Mouse (Mus musculus) layer of hippocampus, adult 8-10 months (tissue): ENCODE results near the gene Map3k9. TPM values are rescaled to one million over a fixed set of nuclear protein-coding genes. Genes with fewer than 3 reads are reported as not detected.

ENCODE experiments used
- DNase-seq, 2 experiments: peaks; one replicate each; pipeline ENCODE4 v3.0.0; 2022; ENCODE audit warnings: low spot score in 2 of 2
- total RNA-seq, 4 experiments: library from RNA; stranded (reverse); gene quantifications; 2 replicates each; pipeline ENCODE4 v1.2.4; 2022

Map3k9 gene
- total RNA-seq, 4 experiments from 2014 or later, result 32.2 to 36.5 (median 34.6) TPM

- DNase-seq, result no peak
These were observed 61.8 kb downstream of the Map3k9 start for GRCm38 (mm10) chr12:81719161-81719560.

- DNase-seq, result no peak
These were observed 68.4 kb downstream of the Map3k9 start for GRCm38 (mm10) chr12:81712618-81713017.

DNA sequence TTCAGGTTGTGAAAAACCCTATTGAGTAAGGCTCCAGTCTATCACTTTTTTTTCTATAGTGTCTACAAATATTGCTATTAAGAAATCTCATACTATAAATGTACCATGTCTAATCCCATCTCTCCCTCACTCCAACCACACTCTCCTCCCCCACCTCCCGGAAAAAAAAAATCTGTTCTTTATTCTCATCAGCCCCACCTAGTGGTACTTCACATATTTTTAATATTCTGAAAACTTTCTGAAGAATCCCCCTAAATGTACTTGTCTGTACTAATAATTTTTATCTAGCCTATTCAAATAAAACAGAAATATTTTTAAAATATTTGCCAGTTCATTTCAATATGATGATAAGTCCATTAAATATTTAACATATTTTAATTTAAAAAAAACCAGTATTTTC lies 78.1 kb downstream of the Map3k9 start:
- DNase-seq, result no peak

- DNase-seq, result no peak
These were observed 83.0 kb downstream of the Map3k9 start for GRCm38 (mm10) chr12:81698011-81698410.

GRCm38 (mm10) chr12:81691177-81691730 lies 89.7 kb downstream of the Map3k9 start:
- DNase-seq, result no peak

DNA sequence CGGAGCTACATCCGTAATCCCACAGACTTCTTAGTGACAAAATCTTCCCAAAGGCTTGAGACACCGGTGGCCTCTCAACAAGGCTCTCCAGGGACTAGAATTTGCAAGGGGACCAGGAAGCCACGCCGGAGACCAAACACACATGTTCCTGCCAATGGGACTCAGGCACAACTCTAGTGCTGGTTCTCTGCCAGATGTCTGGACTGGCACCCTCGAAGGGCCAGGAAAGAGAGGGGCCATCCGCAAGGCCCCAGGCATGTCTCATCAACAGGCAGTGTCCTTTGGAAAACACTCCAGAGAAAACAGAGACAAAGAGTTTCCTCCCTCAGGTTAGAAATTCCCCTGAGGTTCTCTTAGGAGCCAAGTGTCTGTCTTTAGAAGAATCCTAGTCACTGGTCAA lies 90.2 kb downstream of the Map3k9 start:
- no peak for DNase-seq

- DNase-seq, result no peak
These were observed 90.9 kb downstream of the Map3k9 start for GRCm38 (mm10) chr12:81690111-81690510.

DNA sequence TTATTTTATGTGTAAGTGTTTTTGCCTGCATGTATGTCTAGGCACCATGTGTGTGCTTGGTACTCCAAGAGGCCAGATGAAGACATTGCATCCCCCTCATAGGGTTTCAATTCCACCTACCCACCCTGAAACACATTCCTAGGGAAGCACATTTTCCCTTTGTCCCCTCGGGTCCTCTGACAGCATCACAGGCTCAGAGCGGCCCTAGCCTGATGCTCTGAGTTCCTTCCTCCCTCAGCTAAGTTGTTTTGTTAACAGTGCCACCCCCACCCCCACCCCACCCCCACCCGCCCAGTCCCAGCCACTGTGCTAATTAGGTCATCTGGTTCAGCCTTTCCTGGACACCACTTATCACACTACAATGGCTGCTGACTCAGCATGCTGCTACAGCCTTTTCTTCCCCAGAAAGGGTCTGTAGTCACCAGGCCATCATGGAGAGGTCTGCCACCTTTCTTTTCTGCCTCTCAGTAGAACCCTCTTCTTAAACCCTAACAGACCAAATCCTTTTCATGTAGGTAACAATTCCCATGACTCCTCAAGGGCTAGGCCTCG lies 91.4 kb downstream of the Map3k9 start:
- no peak for DNase-seq

DNA sequence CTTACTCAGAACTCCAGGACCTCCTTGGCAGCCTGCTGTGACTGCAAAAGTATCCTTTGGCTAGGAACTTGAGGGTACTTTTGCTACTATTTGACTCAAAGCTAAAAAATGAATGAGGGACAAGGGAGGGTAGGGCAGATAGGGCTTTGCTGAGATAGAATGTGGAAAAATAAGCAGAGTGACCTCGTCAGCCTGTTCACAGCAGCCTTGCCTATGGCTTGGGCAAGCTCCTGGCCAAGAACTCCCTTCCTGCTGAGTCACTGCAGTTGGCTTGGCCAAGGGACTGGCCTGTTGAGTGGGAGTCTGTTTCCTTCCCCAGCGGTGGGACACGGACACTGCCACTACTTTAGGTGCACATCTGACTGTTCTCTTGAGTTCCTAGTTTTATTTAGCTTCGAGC lies 92.4 kb downstream of the Map3k9 start:
- no peak for DNase-seq

GRCm38 (mm10) chr12:81687873-81688272 lies 93.1 kb downstream of the Map3k9 start:
- no peak for DNase-seq

DNA sequence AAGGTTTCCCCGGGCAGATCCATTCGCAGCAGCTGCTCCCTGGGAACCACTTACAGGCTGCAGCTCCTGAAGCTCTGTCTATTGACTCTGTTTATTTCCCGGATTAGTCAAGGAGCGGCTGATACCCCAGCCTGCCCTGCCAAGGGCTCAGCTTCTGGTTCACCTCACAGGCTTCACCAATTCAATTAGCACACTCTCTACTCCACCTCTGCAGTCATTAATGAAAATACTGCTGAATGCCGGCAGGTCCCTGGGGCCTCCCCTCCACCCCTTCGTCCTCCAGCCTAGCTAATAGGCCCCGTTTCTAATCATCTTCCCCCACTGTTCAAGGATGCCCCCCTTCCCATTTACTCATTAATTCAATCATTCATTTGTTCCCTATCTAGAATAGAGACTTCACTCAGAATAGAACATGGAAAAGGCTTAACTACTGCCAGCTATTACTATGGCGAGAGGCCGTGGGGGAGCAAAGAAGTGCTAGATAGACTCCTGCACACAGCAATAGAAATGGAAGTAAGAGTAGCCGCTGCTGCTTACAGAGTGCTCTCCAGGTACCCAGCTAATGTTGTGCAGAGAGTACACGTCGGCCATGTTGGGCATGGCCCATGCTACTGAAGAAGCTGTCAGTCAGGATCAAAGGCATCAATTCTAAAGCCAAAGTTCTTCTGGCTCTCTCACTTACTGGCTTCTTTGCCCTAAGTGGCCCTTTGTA lies 94.4 kb downstream of the Map3k9 start:
- DNase-seq, result no peak

DNA sequence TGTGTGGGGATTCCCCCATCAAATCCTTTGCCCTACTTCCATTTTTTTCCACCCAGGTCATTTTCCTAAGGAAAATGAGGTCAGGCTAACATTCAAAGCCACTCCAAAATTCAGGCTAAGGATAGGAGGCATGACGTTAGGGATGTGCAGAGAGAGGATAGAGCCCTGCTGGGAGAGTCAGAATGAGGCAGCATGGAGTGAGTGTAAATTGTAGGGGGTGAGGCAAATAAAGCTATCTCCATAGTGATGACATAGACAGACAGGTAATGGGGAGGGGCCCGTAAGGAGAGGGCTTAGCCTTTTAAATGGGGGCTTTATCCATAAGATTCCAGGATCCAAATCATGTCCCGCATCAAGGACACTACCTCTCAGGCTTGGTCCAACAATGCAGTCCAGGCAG lies 95.0 kb downstream of the Map3k9 start:
- DNase-seq, result no peak

DNA sequence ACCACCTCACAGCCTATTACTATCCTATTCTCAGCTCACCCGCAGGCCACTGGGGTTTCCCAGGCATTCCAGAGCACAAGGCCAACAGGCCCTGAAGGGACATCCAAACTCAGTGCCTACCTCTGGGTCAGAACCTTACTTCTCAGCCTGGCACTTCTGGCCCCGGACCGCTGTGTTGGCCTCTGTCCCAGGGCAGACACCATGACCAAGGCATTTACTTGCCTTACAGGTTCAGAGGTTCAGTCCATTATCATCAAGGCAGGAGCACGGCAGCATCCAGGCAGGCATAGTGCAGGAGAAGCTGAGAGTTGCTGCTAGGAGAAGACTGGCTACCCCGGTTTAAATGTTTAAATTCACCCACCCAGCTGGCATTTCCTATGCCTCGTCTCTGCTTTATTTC lies 96.9 kb downstream of the Map3k9 start:
- DNase-seq, result no peak

GRCm38 (mm10) chr12:81683395-81683794 lies 97.6 kb downstream of the Map3k9 start:
- no peak for DNase-seq

- no peak for DNase-seq
These were observed 101.0 kb downstream of the Map3k9 start for GRCm38 (mm10) chr12:81679807-81680529.

DNA sequence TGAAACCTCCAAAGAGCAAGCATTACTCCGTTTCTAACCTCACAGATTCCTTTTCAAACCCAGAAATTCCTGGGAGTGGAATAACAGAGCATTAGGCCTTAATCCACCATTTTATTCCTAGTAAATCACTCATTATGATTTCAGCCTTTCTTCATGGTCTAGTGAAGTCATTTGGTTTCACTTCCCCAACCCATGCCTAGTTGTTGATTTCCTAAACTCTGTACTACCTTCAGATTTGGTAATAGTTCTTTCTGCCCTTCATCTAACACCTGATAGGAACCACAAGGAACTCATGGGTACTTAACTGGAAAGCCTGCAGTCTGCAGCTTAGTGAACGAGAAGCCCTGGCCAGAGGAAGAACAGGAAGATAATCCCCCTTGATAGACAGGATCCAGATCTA lies 105.4 kb downstream of the Map3k9 start:
- no peak for DNase-seq

Other genes starting within 250 kb of the Map3k9 start
- 10 to 100 TPM; 34.0 to 44.4 (median 41.8) TPM for gene Gm20498, start 248.3 kb downstream of the Map3k9 start, total RNA-seq
- gene Synj2bp, start 248.3 kb downstream of the Map3k9 start, total RNA-seq, result 10 to 100 TPM; 30.7 to 35.8 (median 33.6) TPM
- under 1 TPM; 0.25 to 0.38 (median 0.34) TPM for gene Adam21, start 212.7 kb downstream of the Map3k9 start, total RNA-seq
- 10 to 100 TPM; 25.9 to 38.6 (median 31.6) TPM for gene Med6, start 186.2 kb downstream of the Map3k9 start, total RNA-seq
- gene Ttc9, start 149.9 kb downstream of the Map3k9 start, total RNA-seq, result 10 to 100 TPM; 37.0 to 43.8 (median 39.9) TPM
- gene Pcnx, start 78.8 kb upstream of the Map3k9 start, total RNA-seq, result 100 to 1,000 TPM in 3 of 4 experiments, 10 to 100 TPM in 1; 97.3 to 114 (median 106) TPM